Mouse (Mus musculus): Measurements from ENCODE around the gene Zzz3.
"Not testable (repeated sequence)": the region's sequence is repeated elsewhere in the genome, so short reads cannot be mapped to it uniquely, and the experiment has no call there.

Gene Zzz3

GRCm38 (mm10) chr3:152400875-152401274 is 5.6 kb downstream of the Zzz3 start:
- no peak for DNase-seq (ENCODE audit: low read depth, low spot score)

- no peak for DNase-seq (ENCODE audit: low read depth, low spot score)
Observed at GRCm38 (mm10) chr3:152401964-152402670, 6.8 kb downstream of the Zzz3 start.

DNA sequence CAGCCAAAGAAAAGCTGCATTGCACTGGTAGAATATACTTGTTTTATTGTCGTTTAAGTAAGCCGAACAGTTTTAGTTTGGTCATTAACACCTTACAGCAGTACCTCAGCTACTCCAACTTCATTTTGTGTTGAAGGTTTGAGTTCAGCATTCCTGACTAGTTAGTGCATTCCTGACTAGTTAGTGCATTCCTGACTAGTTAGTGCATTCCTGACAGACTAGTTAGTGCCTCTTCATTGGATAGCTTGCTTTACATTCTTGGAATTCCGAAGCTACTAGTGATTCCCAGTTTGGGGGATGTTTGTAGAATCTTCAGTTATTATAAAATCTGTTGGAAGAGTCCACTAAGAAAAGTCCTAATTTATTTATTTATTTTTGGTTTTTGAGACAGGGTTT is 7.4 kb downstream of the Zzz3 start:
- no peak for DNase-seq (ENCODE audit: low read depth, low spot score)

DNA sequence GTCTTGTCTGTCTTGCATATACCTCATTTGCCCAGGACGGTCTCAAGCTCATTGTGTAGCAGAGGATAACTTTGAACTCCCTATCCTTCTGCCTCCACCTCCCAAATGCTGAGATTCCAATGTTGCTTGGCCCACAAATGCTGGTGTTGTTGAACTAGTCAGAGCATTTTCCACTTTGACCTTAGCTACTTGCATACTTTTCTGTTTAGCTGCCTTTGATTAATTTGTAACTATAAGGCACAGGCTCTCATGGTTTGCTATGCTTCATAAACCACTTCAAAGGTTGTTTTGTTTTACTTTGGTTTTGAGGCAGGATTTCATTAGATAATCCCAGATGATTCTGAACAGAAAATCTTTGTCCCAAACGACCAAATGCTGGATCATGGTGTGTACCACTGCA is 8.6 kb downstream of the Zzz3 start:
- no peak for DNase-seq (ENCODE audit: low read depth, low spot score)

DNA sequence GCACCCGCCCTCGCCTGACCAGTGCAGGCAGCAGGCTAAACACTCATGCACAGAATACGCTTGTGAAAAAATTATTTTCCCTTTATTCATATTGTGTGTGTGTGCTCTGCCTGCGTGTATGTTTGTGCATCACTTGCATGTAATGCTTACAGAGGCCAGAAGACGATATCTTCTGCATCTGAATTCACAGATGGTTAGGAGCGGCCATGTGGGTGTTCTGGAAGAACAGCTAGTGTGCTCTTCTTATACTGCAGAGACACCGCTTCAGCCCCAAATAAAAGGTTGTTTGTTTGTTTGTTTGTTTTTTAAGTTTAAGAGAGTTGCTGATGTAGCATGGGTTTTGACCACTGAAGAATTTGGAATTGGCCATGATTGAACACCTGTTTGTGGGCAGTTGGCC is 10.1 kb downstream of the Zzz3 start:
- DNase-seq (ENCODE audit: low read depth, low spot score), result no peak

DNA sequence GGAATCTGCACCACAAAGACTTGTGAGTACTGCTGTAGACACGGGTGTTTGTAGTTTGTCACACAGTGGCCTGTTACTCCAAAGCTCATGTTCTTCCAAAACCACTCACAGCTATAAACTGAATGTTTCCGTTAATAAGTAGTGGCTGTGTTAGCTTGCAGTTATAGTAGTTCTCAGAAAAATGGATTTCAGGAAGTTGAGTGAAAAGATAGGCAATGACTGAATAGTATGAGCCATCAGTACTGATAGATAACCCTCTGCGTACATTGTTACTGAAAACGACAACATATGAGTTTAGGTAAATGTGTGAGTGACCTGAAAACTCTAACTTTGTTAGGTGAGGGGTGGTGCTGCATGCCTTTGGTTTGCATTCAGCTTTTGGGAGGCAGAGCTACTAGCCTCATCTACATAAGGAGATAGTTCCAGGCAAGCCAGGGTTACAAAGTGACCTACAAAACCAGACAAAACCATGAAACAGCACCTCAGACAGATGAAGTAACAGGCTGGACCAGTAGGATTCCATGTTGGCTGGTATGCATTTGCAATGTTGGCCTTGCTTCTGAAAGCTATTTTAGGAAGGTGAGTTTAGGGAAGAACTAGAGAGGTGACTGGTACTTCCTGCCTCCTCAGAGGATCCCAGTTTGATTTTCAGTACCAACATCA is 10.8 kb downstream of the Zzz3 start:
- DNase-seq (ENCODE audit: low read depth, low spot score), result no peak

DNA sequence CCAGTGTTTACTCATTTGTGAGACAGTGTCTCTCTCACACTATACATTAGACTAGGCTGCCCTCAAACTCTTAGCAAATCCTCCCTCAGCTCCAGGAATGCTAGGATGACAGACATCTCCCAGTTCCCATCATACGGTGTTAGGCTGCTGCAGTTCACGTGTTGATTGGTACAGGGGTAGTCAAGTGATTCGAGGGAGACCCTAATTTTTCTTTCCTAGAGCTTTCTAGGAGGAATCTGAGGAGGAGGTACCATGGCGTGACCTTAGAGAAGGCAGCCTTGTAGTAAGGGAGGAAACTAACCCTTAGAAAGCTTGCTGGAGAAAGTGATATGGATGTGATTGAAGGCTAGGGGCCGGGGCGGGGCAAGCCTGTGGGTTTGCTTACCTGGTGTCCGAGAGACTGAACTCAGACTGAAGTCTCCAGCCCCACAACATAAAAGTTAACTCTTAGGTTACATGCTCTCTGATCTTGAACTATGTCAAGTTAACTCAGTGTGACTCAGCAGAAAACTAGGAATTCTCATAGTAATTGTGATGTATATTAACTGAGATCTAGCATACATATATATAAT is 15.8 kb downstream of the Zzz3 start:
- no peak for DNase-seq (ENCODE audit: low read depth, low spot score)

- DNase-seq (ENCODE audit: low read depth, low spot score), result no peak
Observed at GRCm38 (mm10) chr3:152412362-152412761, 17.1 kb downstream of the Zzz3 start.

DNA sequence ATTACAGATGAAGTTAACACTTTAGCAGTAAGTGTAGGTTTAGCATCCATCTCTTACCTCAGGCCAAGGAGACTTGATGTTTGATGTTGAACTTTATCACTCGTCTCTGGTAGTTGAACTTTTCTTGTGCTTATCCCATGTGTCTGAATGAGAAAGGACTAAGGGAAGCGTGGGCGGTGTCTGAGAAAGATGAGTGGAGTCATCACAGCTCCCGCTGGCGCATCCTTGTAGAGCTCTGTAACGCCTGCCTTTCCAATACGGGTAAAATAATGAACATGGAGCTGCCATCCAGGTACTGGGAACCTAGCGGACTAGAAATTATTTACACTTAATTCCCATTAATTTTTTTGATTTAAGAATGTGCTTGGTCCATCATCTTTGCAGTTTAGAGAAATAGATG is 33.7 kb downstream of the Zzz3 start:
- no peak for DNase-seq (ENCODE audit: low read depth, low spot score)

- no peak for DNase-seq (ENCODE audit: low read depth, low spot score)
Observed at GRCm38 (mm10) chr3:152432677-152433076, 37.4 kb downstream of the Zzz3 start.

GRCm38 (mm10) chr3:152435590-152435989 is 40.3 kb downstream of the Zzz3 start:
- DNase-seq (ENCODE audit: low read depth, low spot score), result no peak

GRCm38 (mm10) chr3:152438068-152438467 is 42.8 kb downstream of the Zzz3 start:
- no peak for DNase-seq (ENCODE audit: low read depth, low spot score)

GRCm38 (mm10) chr3:152442795-152443194 is 47.5 kb downstream of the Zzz3 start:
- DNase-seq (ENCODE audit: low read depth, low spot score), result no peak

DNA sequence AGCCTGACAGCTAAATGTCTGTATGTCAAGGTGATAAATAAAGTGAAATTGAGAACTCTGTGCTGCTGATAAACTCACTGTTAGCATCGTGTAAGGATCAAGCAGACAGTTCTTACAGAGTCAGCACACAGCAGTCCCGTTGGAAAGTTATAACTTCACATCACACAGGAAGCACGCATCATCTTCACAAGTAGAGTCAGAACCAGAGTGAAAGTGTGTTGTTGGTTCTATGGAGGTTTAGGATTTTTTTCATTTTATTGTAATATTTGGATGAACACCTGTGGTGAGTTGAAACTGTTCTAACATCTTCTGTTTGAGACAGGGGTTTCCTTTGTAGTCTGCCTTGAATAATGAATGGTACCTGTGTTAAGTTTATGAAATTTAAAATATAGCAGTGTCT is 48.8 kb downstream of the Zzz3 start:
- no peak for DNase-seq (ENCODE audit: low read depth, low spot score)

DNA sequence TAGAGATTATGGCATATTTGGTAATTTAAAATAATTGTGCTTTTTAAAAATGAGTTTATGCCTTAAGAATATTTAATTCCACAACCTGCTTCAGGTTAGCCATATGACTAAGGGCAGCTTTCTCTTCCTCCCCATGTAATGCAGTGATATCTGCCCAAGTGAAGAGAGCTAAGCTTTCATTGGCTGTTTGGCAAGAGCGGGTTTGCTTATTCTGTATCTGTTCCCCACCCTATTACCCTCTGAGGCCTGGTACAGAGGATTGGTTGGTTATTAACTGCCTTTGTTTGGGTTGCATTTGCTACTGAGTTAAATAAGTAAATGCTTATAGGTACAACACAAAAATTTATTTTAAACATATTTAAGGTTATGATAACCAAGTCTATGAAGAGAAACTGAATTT is 51.7 kb downstream of the Zzz3 start:
- DNase-seq (ENCODE audit: low read depth, low spot score), result no peak

DNA sequence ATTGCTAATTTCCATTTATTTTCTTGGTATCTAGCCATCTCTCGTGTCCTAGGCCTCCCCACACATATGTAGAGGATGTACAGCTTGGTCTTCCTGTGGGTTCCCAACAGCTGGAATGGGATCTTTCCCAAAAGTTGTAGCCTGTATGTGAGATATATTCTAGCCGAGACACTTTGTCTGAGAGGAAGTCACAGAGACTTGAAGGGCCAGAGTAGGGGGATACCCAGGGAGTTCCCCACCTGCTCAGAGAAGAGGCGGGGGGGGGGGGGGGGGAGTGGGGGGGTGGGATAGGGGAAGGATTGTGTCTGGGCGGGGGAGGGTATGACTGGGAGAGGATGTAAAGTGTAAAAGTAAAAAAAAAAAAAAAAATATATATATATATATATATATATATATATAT is 57.9 kb downstream of the Zzz3 start:
- no peak for DNase-seq (ENCODE audit: low read depth, low spot score)

GRCm38 (mm10) chr3:152457308-152458035 is 62.2 kb downstream of the Zzz3 start:
- no peak for DNase-seq (ENCODE audit: low read depth, low spot score)

- not testable (repeated sequence) for DNase-seq (ENCODE audit: low read depth, low spot score)
Observed at GRCm38 (mm10) chr3:152458875-152459274, 63.6 kb downstream of the Zzz3 start.

GRCm38 (mm10) chr3:152460802-152461201 is 65.5 kb downstream of the Zzz3 start:
- no peak for DNase-seq (ENCODE audit: low read depth, low spot score)

- peak; percentile 32 for DNase-seq (ENCODE audit: low read depth, low spot score)
Observed at GRCm38 (mm10) chr3:152462038-152462547, 66.8 kb downstream of the Zzz3 start.

- DNase-seq (ENCODE audit: low read depth, low spot score), result no peak
Observed at GRCm38 (mm10) chr3:152462900-152463299, 67.6 kb downstream of the Zzz3 start.

DNA sequence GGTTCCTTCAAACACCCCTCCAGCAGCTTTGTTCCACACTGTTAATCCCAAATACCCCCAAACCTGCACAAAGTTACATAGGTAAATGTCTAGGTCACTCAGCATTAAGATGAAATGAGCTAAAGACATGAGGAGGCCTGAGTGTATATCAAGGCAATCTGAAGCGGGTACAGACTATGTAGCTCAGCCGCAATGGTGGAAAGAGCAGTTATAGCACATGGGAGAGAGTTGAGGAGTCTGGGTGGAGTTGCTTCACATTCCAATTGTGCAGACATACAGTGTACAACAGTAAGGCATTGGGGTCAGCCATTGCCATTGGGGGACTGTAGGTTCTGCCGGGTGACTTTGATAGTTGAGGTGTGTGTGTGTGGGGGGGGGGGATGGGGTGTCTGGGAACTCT is 69.2 kb downstream of the Zzz3 start:
- DNase-seq (ENCODE audit: low read depth, low spot score), result no peak
